Mouse (Mus musculus): ENCODE data around the gene Tnfsf14.

GRCm38 (mm10) chr17:57148994-57149803, 44.8 kb downstream of the Tnfsf14 start, which contains the start of gene Cd70:
- TF ChIP-seq CTCF (IDR thresholded peaks at IDR 0.05; ENCODE audit: low read depth) (no peak), EP300 (optimal IDR thresholded peaks at IDR 0.05) (no peak)
